Mouse (Mus musculus) frontal cortex, postnatal 25 days (tissue): ENCODE measurements at regions not wholly inside any gene's neighbourhood (a gene's known extent, or its start where the extent isn't known, plus 50 kb on each side); places are given as distances from the start of the nearest gene placed in this dataset.

Experiments
- DNase-seq, 2 experiments: peaks; one replicate each; pipeline ENCODE4 v3.0.0; 2022; ENCODE audit warnings: low spot score in 2 of 2

DNA sequence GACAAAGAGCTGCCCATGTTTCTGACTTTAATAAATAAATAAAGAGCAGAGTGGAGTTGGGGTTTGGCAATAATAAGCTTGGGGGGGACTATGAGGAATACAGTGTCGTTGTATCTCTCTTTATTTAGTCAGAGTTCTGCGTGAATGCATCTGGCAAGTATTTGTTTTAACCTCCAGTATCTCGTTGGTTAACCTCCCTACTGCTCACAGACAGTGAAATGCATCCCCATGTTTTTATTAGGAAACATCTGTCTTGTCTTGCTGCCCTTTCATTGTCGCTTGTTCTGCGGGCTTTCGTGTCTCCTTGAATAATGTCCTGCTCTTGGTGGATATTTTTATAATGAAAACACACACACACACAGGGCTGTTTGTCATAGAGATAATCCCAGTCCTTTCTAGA, 118.8 kb upstream of the Ccdc54 start:
- no peak for DNase-seq

DNA sequence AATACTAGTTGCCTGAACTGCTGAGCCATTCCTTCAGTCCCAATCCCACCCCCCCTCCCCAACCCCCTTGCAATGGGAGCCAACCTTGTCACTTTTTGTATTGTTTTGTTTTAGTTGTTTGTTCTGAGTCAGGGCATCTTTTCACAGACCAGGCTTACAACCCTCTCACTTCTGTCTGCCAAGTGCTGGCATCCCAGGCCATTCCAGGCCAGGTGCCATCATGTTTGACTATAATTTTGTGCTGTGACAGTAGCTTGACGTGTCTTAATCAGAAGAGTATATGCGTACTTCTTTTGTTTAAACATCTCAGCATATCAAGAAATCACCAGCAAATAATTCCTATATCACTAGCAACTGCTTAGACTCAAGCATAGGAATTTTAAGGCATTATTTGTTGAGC, 117.0 kb upstream of the Ccdc54 start:
- DNase-seq, result no peak

DNA sequence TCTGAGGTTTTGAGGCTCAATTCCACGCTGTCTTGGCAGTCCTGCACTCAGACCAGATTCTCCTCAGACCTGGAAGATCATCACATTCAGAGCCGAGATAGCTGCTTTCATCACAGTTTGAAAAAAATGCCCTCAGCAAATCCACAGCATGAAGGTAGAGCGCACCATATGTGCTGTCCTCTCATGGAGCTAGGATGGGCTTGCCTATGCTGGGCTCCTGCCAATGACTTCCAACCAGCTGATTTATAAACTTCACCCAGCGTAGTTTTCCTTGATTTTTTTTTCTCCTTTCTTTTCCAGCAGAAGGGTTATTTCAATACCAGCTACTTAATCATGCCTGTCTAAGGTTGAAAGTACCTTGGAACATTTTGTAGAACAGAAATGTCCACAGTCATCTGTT, 115.0 kb upstream of the Ccdc54 start:
- no peak for DNase-seq

DNA sequence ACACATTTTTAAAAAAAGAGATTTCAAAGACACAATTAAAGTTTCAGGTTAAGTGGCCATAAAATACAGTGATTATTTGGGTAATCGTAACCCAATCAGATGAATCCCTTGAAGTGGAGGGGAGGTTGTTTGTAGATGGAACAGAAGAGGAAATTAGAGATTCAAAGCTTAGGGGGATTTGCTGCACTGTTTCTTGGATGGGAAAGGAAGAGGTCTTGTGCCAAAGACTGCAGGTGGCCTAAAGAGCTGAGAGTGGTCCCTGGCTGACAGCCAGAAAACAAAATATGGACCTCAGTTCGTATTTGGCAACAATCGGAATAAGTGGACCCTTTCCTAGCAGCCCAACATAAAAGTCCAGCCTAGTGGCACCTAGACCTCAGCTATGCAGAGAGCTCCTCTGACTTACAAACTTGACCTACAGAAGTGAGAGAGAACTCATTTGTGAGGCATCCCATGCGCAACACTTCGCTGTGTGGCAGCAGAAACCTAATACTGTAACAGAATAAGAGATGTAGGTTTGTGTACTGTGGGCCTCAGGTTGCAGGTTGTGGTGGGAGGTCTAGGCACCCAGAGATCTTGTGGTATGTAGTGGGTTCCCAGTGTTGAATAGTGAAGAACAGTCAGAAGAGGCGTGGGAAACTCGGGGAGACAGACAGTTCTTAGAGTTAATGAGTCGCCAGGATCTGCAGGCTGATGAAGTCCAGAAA, 110.0 kb upstream of the Ccdc54 start:
- DNase-seq, result no peak

DNA sequence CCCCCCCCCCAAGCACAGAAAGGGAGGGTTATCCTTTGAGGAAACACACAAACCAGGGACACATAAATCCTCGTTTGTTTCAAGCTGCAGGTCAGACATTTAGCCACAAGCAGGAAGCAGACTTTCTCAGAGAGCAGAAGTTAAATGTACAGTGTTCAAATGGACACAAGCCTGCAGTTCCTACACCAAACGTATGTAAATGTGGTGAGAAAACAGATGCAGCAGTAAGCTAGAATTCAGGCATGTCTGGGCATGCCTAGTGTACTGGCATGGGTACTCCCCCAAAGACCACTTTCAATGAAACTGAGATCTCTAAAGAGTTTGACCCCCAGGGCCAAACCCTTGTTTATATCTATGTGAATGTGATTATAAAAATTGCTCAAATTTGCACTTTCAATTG, 109.2 kb upstream of the Ccdc54 start:
- no peak for DNase-seq

DNA sequence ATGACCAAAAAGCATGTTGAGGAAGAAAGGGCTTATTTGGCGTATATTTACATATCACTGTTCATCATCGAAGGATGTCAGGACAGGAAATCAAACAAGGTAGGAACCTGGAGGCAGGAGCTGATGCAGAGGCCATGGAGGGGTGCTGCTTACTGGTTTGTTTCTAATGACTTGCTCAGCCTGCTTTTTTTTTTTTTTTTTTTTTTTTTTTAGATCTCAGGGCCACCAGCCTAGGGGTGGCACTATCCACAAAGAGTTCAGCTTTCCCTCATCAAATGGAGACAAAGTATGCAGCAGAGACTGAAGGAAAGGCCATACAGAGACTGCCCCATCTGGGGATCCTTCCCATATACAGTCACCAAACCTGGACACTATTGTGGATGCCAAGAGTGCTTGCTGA, 106.8 kb upstream of the Ccdc54 start:
- no peak for DNase-seq

DNA sequence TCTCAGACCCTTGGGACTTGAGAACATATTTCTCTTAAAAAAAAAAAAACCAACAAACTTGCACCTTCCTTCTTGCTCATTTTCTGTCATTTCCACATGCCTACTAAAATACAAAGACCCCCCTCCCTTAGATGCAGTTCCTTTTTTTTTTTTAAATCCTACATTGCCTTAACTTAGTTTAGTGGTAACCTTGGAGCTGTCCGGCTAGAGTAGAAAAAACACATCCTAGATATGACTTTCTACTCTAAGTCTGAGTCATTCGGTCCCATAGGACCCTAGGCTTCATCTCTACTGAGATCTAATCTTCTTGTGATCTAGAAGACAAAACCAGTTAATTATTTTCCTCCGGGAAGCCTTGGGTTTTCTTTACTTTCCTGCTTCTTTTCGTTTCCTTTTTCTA, 105.1 kb upstream of the Ccdc54 start:
- DNase-seq, result no peak

DNA sequence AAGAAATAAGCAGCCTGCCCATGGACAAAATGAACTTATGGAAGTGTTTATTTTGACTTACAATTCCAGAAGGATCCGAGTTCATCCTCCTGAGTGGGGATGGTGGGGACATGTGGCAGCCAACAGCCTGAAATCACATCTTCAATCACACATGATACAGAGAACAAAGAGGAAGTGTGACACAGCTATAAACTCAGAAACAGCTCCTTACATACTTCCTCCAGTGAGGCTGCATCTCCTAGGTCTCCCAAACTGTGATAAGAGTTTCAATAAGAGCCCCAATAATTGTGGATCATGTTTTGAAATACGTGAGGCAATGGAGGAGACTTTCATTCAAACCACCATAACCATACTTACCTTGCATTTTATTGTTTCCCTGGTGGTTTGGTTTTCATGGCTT, 103.1 kb upstream of the Ccdc54 start:
- DNase-seq, result no peak

DNA sequence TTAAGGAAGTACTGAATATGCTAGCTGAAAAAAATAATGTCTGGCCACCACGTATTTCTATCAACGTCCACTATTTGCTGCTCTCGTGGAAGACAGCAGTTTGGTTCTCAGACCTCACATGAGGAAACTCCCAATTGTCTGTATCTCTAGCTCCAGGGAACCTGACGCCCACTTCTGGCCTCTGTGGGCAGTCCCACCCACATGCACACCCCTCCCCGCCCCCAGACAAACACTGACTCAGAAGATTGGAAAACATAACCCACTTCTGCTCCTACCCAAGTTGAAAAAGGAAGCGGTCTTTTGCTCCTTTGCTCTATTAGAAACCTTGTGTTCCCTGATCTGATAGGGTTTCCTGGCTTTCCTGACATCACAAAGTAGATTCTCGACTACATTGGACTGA, 99.9 kb upstream of the Ccdc54 start:
- DNase-seq, result no peak

DNA sequence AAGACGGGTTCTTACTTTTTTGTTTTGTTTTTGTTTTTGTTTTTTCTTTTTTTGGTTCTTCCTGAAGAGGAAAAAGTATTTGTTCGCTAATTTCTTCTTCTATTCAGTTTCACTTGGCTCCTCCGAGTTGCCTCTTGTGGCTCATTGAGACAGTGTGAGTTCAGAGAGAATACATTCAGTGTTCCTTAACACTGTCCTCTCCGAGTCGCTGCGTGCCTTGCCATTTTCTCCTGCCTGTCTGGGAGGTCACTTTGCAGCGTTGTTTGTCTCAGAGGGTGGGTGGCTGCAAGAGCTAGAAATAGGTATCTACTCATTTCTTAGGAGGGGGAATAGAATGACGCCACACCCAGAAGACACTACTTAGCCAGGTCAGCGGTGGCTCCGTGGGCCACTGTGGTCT, 98.6 kb upstream of the Ccdc54 start:
- no peak for DNase-seq

DNA sequence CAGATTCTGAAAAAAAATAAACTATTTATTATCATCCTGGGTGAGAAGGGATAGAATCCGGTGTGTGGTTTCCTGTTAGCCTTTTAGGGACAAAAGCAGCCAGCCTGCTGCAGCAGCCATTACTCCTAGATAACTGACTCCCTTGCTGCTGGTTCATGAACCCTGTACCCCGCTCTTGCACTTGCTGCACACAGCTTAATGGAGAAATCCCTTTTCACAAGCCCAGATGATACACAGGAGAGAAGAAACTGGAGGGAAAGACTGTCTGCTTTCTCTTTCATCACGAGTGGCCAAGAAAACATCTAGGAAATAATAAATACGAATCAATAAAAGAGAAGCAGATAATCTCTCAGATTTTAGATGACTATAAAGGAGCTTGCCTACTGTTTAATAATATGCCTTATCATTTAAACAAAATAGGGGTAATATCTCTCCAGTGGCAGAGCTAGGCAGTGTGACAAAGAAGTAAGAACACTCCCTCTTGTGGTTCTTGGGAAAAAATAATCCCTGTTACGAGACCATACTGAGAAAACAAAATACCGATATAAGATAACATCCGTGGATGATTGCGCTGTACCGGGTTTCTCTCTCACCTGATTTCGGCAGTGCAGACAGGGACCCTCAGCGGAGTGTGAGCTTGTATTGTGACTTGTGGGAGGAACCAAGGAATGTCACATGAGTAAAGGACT, 98.0 kb upstream of the Ccdc54 start:
- DNase-seq, result no peak

DNA sequence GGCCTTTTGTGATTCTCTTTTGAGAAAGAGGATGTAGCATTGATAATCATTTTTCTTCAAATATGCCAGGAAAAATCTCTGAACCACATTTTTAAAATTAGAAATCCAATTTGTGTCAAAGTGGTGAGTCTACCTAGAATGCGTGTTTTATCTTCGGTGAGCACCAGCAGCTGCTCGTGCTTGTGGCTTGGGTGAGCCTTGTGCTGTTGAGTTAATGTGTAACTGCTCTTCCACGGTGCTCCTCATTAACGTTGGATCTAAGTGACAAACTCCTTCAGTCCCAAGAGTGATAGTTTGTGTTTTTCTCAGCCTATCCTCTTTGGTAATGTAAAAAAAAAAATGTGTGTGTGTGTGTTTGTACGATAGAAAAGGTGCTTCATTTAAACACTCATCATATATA, 88.7 kb upstream of the Ccdc54 start:
- DNase-seq, result no peak

DNA sequence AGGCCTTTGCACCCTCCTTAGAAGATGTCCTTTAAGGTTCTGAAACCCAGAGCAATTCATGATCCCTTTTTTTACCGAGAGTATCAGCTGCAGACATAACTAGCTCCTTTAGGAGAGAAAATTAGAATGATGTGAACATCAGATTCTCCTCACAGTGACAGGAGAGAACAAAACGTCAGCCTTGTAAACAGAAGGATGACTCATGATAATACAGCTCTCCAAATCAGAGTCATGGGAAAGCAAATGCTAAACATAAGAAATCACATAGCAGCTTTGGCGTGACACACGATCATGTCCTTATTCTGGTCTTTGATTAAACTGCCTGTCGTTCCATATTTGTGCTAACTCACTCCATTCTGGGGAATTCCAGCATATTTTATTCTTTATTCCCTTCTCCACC, 82.4 kb upstream of the Ccdc54 start:
- no peak for DNase-seq

DNA sequence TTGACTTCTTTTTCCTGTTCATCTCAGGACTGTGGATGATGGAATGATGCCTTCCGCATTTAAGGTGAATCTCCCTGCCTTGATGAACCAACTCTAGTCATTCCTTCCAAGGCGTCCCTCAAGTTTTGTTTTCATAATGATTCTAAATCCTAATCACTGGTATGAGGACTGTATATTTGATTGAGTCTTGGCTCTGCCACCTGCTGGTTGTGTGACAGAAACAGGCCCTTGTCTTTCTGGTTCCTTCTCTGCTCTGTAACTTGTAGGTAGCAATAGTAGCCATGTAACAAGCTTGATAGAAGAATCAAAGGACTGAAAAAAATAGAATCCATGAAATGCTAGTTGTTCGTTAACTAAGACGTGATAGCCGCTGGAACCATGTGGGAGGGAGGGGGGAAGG, 81.8 kb upstream of the Ccdc54 start:
- DNase-seq, result no peak

DNA sequence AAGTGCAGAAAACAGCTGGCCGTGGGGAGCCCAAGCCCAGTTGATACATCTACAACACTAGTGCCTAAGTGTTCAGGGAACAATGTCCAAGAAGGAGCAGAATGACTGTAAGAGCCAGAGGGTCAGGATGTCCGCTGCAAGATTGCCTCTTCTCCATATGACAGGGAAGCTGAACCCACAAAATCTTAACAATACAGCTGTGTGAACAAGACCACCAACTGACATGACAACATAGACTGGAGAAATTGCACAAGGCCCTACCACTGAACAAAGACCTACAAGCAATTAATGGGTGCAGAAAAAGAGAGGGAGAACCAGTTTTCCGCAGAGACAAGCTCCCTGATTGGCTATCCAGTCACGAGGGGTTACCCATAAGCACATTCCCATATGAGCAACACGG, 80.2 kb upstream of the Ccdc54 start:
- DNase-seq, result no peak

DNA sequence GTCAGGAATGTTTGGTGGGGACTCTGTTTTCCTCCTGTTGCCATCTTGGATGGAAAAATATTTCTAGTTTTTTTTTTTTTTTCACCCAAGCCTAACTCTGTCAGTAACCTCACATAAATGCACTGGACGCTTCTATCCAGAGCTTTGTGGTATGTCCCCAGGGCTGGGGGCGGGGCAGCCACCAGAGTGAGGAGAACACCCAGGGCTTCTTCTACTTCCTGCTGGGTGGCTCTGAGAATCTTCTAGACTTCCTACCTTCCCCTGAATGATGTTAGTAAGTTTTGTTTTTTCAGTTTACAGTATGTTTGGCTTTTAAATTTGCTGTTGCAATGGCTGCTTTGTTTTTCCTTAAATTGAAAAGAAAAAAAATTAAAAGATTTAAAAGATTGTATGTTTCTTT, 73.3 kb upstream of the Ccdc54 start:
- no peak for DNase-seq
